10 mouse cellular contexts compared by ENCODE assay signal in the genomic region with DNA sequence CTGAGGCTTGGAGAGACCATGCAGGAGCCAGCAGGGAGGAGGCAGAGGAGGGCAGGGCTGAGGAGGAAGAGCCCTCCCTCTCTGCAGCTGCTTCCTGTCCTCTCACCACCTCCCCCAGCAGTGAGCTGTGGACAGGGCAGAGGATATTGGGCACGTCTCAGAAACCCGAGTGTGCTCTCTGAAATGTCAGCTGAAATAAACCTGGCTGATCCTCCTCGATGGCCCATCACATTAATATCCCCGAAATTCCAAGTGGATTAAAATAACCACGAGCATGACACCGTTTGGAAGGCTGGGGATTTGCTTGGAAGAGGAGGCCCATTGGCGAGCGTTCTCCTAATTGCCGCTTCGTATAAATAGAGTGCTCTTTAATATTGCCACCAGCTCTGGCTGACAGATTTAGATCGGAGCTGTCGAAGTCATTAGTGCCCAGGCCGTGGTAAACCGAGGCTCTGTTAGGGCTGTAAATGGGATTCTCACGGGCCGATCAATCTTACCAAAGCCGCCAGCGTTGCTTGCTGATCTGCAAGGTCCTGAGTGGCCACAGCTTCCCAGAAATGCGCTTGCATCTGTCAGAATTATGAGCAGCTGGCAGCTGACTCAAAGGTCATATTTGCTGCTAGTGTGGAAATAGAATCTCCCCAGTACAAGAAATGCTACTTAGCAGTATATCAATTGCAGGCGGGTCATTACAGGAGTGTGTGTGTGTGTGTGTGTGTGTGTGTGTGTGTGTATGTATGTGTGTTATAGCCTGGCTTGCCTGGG.
A peak's percentile ranks its signal among the peaks of the same experiment; 100 is the strongest.
DNase-seq lines count a peak whose midpoint lies in the region; ATAC-seq and TF ChIP-seq lines count a peak whose summit lies in the region.
"Had no signal": no experiment of that assay in that cellular context is flagged by ENCODE, and none has a peak within 500 bp of the region (broad histone marks: within the 10 kb centered on the region; RNA-seq: fewer than 3 reads in every experiment).

No protein-coding gene starts in this region.

- peak; percentile 28 for DNase-seq in kidney, adult 2 months
- DNase-seq in kidney, adult 8-10 months, result no peak
- peak; percentile 82 for DNase-seq in gastrocnemius, postnatal 25 days
- DNase-seq in cerebellum, postnatal 36 days, result no peak
- no peak for DNase-seq in layer of hippocampus, postnatal 14 days (ENCODE audit: low spot score in 2 of 2)
- no peak for DNase-seq in left cerebral cortex, adult 8-10 months (ENCODE audit: low spot score in 2 of 2)

- H3K27ac ChIP-seq in kidney, adult 2 months (ENCODE audit: insufficient read depth, low read depth, low read length), result no peak overlapping the region
- H3K27ac ChIP-seq in kidney, embryonic 16.5 days (ENCODE audit: low read length), result no peak overlapping the region
- H3K27ac ChIP-seq in neural tube, embryonic 15.5 days (replicated peaks), result peak overlapping the region; percentile 20; the same call in 1 of the 2 replicates
- H3K27ac ChIP-seq: heart, embryonic 13.5 days had no signal

- WGBS in kidney, adult 2 months, result 28% methylated on average over 20 of the region's 20 CpGs
- 34% methylated on average over 20 of the region's 20 CpGs for WGBS in kidney, embryonic 16.5 days
- 32% methylated on average over 20 of the region's 20 CpGs for WGBS in neural tube, embryonic 15.5 days

- no peak for TF ChIP-seq CTCF in kidney, adult 2 months (conservative IDR thresholded peaks at IDR 0.05; ENCODE audit: insufficient read depth, insufficient read length, low read depth, low read length)

- ATAC-seq in kidney, embryonic 16.5 days (ENCODE audit: low FRiP score, low TSS enrichment), result peak; percentile 80; the same call in 1 of the 2 replicates
- ATAC-seq in neural tube, embryonic 15.5 days (ENCODE audit: low FRiP score), result peak; percentile 69

- no peaks in the 10 kb centered on the region for H3K27me3 ChIP-seq in kidney, adult 2 months (replicated peaks; ENCODE audit: control insufficient read depth, insufficient read depth, low read length)
- H3K27me3 ChIP-seq in kidney, embryonic 16.5 days (ENCODE audit: insufficient read depth, low read length), result 0 out of 2 replicates have a peak, but pooled peaks cover 10% of the 10 kb centered on the region
- H3K27me3 ChIP-seq in neural tube, embryonic 15.5 days (replicated peaks), result 0 out of 2 replicates have a peak, but pooled peaks cover 3% of the 10 kb centered on the region

- no peaks in the 10 kb centered on the region for H3K36me3 ChIP-seq in kidney, adult 2 months (ENCODE audit: control insufficient read depth, insufficient read depth, low read length)
- H3K36me3 ChIP-seq in kidney, embryonic 16.5 days (ENCODE audit: insufficient read depth, low read length), result no peaks in the 10 kb centered on the region
- H3K36me3 ChIP-seq in neural tube, embryonic 15.5 days, result no peaks in the 10 kb centered on the region
- H3K36me3 ChIP-seq: G1E; heart, embryonic 13.5 days had no signal

- no peak overlapping the region for H3K4me3 ChIP-seq in kidney, adult 2 months (ENCODE audit: insufficient read depth, low read depth, low read length)
- no peak overlapping the region for H3K4me3 ChIP-seq in kidney, embryonic 16.5 days (ENCODE audit: low read length)
- no peak overlapping the region for H3K4me3 ChIP-seq in neural tube, embryonic 15.5 days (replicated peaks)
- H3K4me3 ChIP-seq: heart, embryonic 13.5 days had no signal

- H3K9me3 ChIP-seq in kidney, embryonic 16.5 days (ENCODE audit: low read length), result no peaks in the 10 kb centered on the region
- H3K9me3 ChIP-seq in neural tube, embryonic 15.5 days (replicated peaks), result no peaks in the 10 kb centered on the region
- H3K9me3 ChIP-seq: G1E; heart, embryonic 13.5 days had no signal

- TF ChIP-seq POLR2A in kidney, adult 2 months (IDR thresholded peaks at IDR 0.05; ENCODE audit: low read depth, low read length), result no peak

- H3K9ac ChIP-seq in kidney, embryonic 16.5 days (replicated peaks; ENCODE audit: low read length), result no peak overlapping the region
- H3K9ac ChIP-seq in neural tube, embryonic 15.5 days (replicated peaks), result no peak overlapping the region; the same call in 1 of the 2 replicates
- H3K9ac ChIP-seq: heart, embryonic 13.5 days had no signal

- H3K4me1 ChIP-seq in kidney, adult 2 months (ENCODE audit: control insufficient read depth, insufficient read depth, low read length), result no peaks in the 10 kb centered on the region
- H3K4me1 ChIP-seq in kidney, embryonic 16.5 days (ENCODE audit: insufficient read depth, low read length), result 0 out of 2 replicates have a peak, but pooled peaks cover 8% of the 10 kb centered on the region
- H3K4me1 ChIP-seq in neural tube, embryonic 15.5 days, result peaks cover 9% of the 10 kb centered on the region

- 0 out of 2 replicates have a peak overlapping the region, but pooled peaks have one; percentile 23 for H3K4me2 ChIP-seq in kidney, embryonic 16.5 days (replicated peaks; ENCODE audit: low read depth, low read length)
- H3K4me2 ChIP-seq in neural tube, embryonic 15.5 days, result peak overlapping the region; percentile 17
- H3K4me2 ChIP-seq: heart, embryonic 13.5 days had no signal

Comparison
In these comparisons a context has a peak if more than half of its experiments do, and no peak if none do; other contexts are left out.
1. DNase-seq: peak in kidney, adult 2 months (single experiment) and gastrocnemius, postnatal 25 days (single experiment); none in kidney, adult 8-10 months (0 of 2), cerebellum, postnatal 36 days (0 of 2), layer of hippocampus, postnatal 14 days (0 of 2) and left cerebral cortex, adult 8-10 months (0 of 2).